Mouse (Mus musculus) G1E-ER4 (cell line): Measurements from ENCODE around the gene Gm21887. TPM values are rescaled to one million over a fixed set of nuclear protein-coding genes. Genes with fewer than 3 reads are reported as not detected.
"Not testable (repeated sequence)": the region's sequence is repeated elsewhere in the genome, so short reads cannot be mapped to it uniquely, and the experiment has no call there.

Experiments
- GATA1 ChIP-seq: IDR thresholded peaks from one replicate; pipeline ENCODE4 v1.8.0; 2012; ENCODE audit warnings: low read length, inconsistent platforms
- polyA plus RNA-seq: library from polyadenylated mRNA; stranded (reverse); fragments of >175 nt; gene quantifications from 2 replicates; pipeline ENCODE4 v1.2.3, GENCODE M21; 2012

The Gm21887 gene
- polyA plus RNA-seq, result 359 and 517 TPM in 2 replicates

DNA sequence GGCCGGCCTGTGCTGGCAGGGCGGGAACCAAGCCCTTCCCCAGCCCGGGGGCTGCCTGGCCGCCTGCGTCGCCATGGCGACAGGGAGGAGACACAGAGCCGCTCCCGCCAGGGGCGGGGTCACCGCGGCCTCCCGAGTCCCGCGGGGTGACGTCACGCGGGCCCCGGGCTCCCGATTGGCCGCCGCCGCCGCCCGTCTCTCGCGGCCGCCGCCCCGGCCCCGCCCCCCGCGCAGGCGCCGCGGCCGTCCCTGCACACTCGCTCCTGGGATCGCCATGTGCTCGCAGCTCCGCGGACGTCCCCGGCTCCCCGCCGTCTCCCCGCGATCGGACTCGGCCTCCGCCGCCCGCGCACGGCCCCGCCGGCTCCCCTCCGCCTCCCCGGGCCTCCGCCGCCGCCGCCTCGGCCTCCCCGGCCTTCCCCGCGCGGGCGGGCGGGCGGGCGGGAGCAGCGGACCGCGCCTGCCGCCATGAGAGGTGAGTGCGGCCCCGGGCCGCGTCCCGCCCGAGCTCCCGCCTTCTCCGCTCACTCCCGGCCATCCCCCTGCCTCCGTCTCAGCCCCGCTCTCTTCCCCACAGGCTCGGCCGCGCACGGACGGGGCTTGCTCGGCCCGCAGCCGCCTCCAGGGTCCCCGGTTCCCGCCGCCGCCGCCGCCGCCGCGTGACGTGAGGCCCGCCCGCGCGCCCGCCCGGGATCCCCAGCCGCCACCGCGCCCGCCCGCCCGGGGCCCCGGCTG is at the start of gene Gm21887:
Gene Gm21887 (plus strand): TSS at position 644 of the 735 bp plus-strand sequence.
- not testable (repeated sequence) for TF ChIP-seq GATA1

DNA sequence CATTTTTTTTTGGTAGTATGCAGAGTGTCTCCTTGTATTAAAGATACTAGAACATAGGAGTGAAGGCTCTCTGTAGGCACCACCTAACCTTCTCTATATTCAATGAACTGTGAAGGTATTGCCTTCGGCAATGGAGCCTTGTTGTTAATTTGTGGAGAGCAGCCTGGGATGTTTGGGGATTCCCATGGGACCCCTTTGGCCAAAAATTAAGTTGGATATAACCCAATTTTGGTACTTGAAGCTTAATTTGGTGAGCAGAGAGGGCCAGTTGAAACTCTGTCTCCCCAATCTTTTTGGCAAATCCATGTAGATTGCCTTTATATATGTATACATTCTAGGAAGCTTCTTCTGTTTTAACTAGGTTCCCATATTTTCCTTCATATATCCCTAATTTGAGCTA is 40.1 kb upstream of the Gm21887 start:
- no peak for TF ChIP-seq GATA1

DNA sequence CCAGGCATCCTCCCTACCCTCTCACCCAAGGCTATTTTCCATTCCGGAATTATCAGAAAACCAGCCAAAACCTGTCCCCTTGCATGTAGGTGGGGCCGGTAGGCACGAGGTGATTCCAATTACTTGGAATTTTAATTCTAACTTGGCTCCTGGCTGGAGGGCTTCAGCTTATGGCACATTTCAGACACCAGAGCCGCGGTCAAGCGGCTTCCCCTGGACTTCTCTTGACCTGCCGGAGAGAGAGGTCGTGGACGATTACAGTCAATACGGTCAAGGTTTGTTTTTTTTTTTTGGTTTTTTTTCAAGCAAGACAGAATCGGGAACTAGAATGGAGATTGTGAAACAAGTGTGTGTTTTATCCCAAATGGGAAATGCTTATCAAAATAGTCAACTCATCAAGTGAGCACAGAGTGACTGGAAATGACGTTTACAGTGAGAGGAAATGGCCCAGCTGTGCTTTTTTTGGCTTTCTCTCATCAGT is 28.6 kb upstream of the Gm21887 start:
- TF ChIP-seq GATA1, result no peak

Other genes starting within 250 kb of the Gm21887 start
- not detected in 2 replicates for gene 4933400A11Rik, start 230.0 kb upstream of the Gm21887 start, polyA plus RNA-seq